Mouse (Mus musculus): ENCODE data around the gene Sept7.

DNA sequence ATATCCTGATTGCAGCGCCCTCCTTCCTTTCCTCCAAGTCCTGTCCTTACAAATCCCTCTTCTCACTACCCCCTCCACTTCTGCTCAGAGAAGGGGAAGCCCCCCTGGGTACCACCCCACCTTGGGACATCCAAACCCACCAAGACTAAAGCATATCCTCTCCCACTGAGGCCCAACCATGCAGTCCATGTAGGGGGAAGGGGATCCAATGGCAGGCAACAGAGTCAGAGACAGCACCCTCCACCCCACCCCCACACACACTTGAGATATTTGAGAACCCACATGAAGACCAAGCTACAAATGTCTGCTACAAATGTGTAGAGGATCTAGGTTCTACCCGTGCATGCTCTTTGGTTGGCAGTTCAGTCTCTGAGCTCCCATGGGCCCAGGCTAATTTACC lies 19.7 kb downstream of the Sept7 start:
- TF ChIP-seq TAL1 (conservative IDR thresholded peaks at IDR 0.05; ENCODE audit: low read depth, low read length) (no peak), CTCF (IDR thresholded peaks at IDR 0.05; ENCODE audit: low read depth, low read length) (no peak), GATA2 (IDR thresholded peaks at IDR 0.05; ENCODE audit: borderline replicate concordance, low read depth, low read length) (no peak), GATA1 (IDR thresholded peaks at IDR 0.05; ENCODE audit: borderline replicate concordance, low read length) (no peak)

Data from G1E (cell line).